Mouse (Mus musculus) central nervous system, embryonic 14 days (tissue): ENCODE results near the gene Map1s. TPM values are rescaled to one million over a fixed set of nuclear protein-coding genes. Genes with fewer than 3 reads are reported as not detected.

Source experiments
- polyA plus RNA-seq: library from polyadenylated mRNA; depleted of rRNA; stranded (reverse); fragments of >200 nt; gene quantifications from 2 replicates; pipeline ENCODE4 v1.2.3, GENCODE M21; 2012; rRNA removed

The Map1s gene
- 64.2 and 71.1 TPM in 2 replicates for polyA plus RNA-seq

DNA sequence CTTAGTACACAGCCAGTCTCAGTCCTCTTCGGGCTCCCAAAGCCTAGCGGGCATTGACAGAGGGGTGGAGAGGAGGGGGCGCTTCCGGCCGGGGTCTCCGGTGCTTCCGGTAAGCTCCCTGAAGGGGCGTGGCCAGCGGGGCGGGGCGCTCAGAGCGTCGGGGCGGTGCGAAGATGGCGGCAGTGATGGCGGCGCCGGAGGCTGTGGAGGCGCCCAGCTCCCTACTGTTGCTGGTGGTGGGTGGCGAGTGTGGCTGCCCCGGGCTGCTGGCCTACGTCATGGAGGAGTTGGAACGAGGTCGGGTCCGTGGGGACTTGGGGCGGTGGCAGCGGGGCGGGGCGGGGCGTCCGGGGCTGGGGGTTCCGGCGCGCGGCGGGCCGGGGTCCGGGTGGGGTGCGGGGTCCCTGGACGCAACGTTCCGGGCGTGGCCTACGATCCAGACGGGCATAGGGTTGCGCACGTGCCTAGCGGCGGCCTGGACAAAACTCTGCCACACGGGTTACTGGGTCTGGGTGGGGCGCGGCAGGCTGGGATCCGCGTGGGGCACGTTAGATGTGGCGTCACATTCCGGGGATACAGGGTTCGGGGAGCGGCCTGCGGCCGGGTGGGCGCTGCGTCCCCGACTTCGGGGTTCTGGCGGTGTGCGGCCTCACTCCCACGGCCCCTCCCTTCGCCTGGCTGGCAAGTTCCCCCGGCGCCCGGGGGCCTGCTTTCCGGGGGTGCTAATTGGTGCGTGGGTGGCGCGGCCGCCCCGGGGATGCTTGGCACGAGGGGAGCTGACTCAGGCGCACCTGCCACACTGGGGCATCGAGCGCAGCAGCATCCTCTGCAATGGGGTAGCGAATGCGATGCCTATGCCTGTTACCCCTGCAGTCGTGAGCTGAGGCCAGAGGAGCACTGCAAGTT is at the start of gene Map1s:
Gene Map1s (plus strand): TSS at position 102 of the 906 bp plus-strand sequence.

DNA sequence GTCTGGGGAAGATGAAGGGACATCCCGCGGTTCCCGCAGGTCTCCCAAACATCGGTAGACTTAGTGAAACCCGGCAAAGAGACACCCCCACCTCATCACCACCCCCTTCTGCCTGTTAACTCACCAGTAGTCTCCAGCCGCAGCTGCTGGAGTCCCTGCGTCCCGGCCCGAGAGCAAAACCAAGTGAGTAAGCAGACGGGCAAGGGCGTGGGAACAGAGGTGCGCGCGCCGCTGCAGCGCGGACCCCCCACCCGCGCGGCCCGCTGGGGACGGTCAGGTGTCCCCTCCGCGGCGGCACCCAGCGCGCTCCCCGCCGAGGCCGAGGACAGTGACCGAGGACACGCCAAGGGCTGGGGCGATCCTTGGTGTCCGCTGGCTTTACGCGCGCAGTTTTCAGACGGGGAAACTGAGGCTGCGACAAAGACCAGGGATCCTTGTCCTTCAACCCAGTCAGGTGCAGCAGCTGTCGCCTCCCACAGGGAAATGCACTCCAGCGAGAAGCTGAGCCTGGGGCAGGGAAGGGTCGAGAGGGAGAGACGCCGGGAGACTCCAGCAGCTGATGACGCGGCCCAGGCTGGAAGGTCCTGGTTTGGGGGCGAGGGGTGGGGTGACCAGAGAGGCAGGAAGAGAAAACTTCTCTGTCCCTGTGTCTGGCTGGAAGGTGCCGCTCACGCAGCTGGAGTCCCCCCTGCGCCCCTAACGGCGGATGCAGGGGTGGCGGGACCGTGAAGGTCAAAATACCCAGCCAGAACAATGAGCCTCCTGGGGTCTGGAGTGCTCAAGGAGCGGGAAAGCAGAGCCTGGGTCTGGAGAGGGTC is 42.7 kb upstream of the Map1s start, which contains the start of gene Kcnn1:
Gene Kcnn1 (minus strand): TSS at position 435 of the 818 bp plus-strand sequence.

DNA sequence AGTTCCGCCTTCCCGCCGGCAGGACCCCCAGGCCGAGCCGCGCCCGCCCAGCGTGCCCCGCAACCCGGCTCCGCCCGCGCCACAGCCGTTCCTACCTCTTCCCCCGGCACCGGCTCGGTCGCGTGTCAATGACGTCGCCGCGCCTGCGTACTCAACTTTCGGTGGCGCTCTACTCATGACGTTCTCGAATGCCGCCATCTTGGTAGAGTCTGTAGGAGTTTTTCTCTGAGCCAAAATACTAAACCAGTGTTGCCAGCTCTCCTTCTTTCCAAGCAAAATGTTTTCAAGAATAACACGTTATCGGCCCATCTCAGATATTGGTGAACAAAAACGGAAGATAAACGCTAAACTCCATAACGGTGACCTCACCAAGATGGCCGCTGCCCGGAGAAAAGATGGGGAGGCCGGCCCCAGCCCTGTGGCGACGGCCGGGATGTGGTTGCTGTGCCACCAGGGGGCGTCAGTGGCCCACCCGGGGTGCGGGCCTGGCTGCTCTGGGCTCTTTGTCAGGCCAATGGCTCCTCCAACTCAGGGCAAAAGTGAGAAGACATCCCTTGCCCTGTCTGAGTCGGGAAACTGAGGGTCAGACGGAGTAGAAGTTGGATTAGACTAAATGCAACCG is 32.3 kb upstream of the Map1s start, which contains the start of gene Ccdc124:
Gene Ccdc124 (minus strand): TSS at position 572 of the 622 bp plus-strand sequence.

DNA sequence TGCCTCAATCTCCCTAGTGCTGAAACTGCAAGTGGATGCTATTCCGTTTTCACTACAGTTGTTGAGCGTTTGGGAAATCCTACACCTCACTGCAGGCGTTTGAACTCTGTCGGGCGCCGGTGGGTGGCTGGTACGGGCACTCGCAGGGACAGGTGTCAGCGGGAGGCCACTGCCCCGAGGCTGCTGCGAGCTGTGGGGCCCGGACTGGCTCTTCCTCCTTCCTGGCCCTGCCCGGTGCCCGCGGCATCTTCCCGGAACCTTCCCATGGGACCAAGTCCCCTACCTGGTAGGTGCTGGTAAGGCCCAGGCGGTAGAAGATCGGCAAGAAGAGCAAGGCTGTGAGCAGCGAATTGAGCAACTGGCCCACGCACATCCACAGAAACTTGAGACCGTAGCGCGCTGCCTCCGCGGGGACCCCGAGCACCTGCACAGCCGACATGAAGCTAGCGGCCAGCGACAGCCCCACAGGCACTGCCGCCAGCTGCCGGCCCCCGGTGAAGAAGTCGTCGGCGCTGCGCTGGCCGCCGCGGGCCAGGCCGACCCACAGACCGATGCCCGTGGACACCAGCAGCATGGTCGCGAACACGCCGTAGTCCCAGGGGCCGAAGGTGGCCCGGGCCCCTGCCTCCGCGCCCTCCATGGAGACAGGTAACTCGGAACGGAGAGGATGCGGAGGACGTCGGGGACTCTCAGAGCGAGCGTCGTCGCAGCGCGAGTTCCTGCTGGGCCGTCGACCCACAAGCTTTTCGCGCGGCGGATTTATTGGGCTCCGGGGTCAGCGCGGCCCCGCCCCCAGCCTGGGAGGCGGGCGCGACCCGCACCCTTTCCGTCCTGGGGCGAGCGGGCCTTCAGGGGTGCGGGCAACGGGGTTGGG is 13.5 kb upstream of the Map1s start, which contains the start of gene Slc5a5:
Gene Slc5a5 (minus strand): TSS at position 736 of the 874 bp plus-strand sequence.

GRCm38 (mm10) chr8:70897021-70897680 is 8.6 kb upstream of the Map1s start, which contains the start of gene Rpl18a:
Rpl18a (minus strand) TSS chr8:70897412.

Other genes with a start within 250 kb of the Map1s start
- gene Pgpep1, start 245.5 kb upstream of the Map1s start, polyA plus RNA-seq, result 59.2 and 61.0 TPM in 2 replicates
- 183 and 207 TPM in 2 replicates for gene Lsm4, start 232.7 kb upstream of the Map1s start, polyA plus RNA-seq
- 210 and 211 TPM in 2 replicates for gene Jund, start 207.0 kb upstream of the Map1s start, polyA plus RNA-seq
- 0.08 and 0.10 TPM in 2 replicates for gene Iqcn, start 202.5 kb upstream of the Map1s start, polyA plus RNA-seq
- not detected in 2 replicates for gene Gm3336, start 187.4 kb upstream of the Map1s start, polyA plus RNA-seq
- gene Pde4c, start 182.2 kb upstream of the Map1s start, polyA plus RNA-seq, result 0.53 and 0.63 TPM in 2 replicates
- gene Rab3a, start 151.3 kb upstream of the Map1s start, polyA plus RNA-seq, result 325 and 328 TPM in 2 replicates
- gene Mpv17l2, start 145.0 kb upstream of the Map1s start, polyA plus RNA-seq, result 29.6 and 30.7 TPM in 2 replicates
- 130 and 142 TPM in 2 replicates for gene Pik3r2, start 129.2 kb upstream of the Map1s start, polyA plus RNA-seq
- 34.8 and 40.4 TPM in 2 replicates for gene Mast3, start 100.9 kb upstream of the Map1s start, polyA plus RNA-seq
- 0.09 and 0.25 TPM in 2 replicates for gene Il12rb1, start 97.5 kb upstream of the Map1s start, polyA plus RNA-seq
- gene Arrdc2, start 66.2 kb upstream of the Map1s start, polyA plus RNA-seq, result 25.9 and 29.4 TPM in 2 replicates
- gene Kcnn1, start 42.7 kb upstream of the Map1s start, polyA plus RNA-seq, result 27.1 and 32.0 TPM in 2 replicates
- gene Ccdc124, start 32.0 kb upstream of the Map1s start, polyA plus RNA-seq, result 99.2 and 103 TPM in 2 replicates
- 1.3 and 1.4 TPM in 2 replicates for gene Slc5a5, start 13.2 kb upstream of the Map1s start, polyA plus RNA-seq
- gene Rpl18a, start 8.5 kb upstream of the Map1s start, polyA plus RNA-seq, result 3,162 and 3,295 TPM in 2 replicates